Mouse (Mus musculus) T-helper 17 cell (primary cell): ENCODE measurements at regions not wholly inside any gene's neighbourhood (a gene's known extent, or its start where the extent isn't known, plus 50 kb on each side); places are given as distances from the start of the nearest gene placed in this dataset.

Experiments used
- in situ Hi-C, 2 experiments: fragments of 300-600 bp; cut with MboI, MseI; formaldehyde crosslinking; loops; 1 replicate in 1 of 2; 2 replicates in 1 of 2; pipeline ENCODE4 v1.15.1; 2025; ENCODE audit warnings: high pct_unique_total_duplicates in 2 of 2

DNA sequence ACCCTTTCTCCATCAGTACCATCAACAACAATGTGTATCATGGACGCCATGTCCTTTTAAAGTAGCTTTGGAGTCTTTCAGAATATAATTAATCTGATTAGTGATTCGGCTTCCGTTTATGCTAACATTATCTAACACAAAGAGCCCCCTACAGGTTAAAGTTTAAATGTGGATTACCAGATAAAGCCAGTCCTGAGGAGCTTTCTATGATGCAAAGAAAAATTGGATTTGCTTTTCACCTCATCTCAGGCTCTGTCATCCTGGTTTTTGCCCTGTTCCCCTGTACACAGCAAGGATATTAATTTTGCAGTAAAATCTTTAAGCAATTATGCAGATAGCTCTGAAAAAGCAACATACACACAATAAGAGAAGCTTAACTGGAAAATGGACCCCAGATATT is 412.7 kb upstream of the Tbc1d2b start:
- in situ Hi-C loops, result loop anchor here in 1 of 2 experiments (10.0 kb wide), 1 partner anchor 991 kb away; no protein-coding TSS in a partner anchor

DNA sequence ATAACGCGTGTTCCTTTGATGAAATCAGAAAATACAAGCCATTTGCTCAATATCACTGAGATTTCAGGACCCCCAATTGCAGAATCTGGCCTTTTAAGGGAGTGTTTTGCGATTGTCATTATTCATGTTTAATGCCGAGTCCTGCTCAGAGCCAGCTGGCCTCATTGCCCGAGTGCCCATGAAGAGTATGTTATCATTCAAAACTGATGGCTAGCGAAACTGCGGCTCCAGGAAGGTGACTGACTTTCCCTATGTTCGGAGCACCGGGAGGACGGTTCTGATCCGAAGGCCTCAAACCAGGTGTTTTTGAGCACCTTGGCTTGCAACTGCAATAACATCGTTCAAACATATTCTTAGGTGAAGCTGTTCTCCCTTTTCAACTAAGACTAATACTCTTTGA is 419.5 kb upstream of the Tbc1d2b start:
- in situ Hi-C loops, result no loop called here

GRCm38 (mm10) chr9:90691137-90691536 is 420.5 kb upstream of the Tbc1d2b start:
- in situ Hi-C loops, result no loop called here

DNA sequence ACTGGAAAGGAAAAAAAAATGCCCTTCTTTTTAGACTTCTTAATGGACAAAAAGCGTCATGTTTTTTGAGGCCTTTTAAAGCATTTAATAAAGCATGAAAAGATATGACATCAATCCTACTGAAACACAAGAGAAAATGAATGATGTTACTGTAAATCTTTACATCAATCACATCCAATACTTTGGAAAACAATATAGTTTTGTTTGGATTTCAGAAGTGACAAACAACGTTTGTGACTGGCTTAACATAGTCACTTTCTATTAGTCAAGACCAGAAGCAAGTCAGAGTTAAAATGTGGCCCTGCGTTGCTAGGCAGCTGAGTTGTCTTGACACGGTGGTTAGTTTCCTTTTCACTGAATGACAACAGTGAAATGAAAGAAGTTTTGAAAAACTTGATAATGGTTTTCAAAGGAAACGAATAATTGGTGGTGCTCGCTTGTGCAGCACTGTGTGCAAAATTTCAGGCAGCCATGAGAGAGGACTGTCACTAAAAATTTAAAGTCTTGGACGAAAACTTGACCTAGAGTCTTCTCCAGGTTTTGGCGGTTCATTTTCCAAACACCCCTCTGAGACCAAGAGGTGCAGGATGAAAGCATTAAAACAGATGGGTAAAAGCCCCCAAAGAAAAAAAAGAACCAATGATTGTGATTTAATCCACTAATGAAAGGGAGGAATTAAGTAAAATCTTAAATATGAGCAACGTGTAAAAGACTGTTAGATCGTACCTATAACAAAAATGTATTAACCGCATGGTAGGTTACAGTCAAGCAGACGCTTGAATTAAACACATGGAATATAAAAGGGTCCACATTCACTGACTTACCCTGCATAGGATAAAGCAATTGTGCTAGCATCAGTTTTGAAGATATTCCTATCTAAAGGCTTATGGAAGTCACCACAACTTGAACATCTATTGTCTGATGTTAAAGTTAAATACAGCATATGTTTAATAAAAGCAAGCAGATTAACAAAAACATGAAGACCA is 421.4 kb upstream of the Tbc1d2b start:
- in situ Hi-C loops, result no loop called here

- in situ Hi-C loops, result no loop called here
These were observed 422.5 kb upstream of the Tbc1d2b start for GRCm38 (mm10) chr9:90693031-90693671.

DNA sequence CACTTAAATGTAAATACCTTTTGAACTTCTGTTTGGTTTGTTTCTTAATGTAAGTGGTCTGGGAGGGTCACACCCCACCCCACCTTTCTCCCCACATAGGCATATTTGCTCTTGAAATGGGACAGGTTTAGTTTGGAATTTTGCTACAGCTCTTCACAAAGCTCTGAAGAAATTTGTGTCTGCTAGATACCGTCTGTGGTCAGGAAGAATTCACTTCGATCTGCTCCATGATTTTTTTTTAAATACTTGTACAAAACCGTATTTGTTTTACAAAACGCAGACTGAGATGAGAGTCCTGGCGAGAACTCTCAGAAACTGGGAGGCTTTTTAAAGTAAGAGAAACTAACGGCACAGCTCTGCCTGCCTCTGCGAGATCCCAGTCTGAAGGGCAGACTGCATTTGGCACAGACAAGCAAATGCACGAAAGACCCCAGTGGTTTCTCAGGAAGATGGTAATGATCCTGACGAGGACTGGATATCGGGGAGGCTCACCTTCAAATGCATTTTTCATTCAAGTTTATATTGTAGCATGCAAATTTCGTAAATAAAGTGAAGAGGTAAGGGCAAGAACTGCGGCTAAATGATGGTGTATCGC is 423.5 kb upstream of the Tbc1d2b start:
- in situ Hi-C loops, result no loop called here

DNA sequence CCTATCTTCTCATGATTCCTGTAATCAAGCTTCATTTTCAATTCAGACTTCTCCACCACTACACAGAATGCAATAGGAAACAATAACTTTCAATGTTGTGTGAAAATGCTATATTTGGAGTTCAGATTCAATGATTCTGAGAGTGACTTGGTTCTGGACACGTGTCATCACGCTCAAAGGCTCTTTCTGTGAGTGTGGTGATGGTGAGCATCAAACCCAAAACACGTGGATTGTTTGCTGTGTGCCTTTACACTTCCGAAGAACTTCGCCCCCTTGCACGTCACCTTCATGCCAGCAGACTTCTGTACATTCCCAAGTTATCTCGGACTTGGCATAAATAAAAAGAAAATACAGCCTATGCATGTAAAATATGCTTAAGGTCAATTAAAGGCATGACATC is 425.1 kb upstream of the Tbc1d2b start:
- in situ Hi-C loops, result no loop called here

DNA sequence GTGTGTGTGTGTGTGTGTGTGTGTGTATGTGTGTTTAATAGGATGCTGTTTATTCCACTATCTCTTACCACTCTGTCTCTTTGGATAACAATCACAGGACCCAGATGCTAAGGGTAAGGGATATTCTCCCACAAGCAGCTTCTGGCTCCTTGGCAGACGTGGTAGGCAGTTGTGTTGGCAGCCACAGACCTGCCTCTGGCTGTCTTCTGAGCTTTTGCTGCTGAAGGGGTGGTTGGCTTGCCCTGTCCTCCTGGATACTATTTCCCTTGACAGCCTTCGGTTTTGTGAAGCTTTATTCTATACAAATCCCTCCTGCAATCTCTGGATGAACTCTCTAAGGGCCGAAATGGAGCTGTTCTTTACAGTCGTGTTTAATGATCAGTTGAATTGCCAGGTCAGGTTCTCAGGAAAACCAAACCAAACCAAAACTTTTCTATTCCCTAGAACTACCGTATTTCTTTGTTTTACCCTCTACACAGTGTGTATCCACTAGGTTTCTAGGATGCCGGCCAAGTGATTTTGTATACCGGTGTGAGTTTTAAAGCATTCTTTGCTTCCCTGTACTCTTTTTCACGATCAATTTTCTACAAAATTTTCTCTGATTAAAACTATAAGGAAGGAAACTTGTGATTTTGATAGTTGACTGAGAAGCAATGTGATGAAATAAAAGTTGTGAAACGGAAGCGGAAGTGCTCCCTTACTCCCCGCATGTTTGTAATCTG is 426.8 kb upstream of the Tbc1d2b start:
- in situ Hi-C loops, result no loop called here

DNA sequence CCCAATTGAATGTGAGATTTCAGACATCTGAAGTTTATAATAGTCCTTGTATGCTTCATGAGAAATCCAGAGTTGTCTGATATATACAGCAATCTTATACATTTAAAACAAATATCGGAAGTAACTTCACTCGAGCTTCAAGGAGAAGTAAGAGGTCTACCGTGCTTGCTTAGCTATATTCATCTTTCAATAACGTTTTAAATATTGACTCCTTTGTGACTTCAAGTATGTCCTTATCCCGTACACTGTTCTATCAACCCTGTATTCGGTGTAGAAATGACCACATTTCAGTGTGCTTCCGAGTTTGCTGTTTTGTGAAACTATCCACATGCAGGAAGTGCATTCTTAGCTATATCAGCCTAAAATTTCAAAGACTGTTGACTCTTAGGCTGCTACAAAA is 427.8 kb upstream of the Tbc1d2b start:
- in situ Hi-C loops, result no loop called here

DNA sequence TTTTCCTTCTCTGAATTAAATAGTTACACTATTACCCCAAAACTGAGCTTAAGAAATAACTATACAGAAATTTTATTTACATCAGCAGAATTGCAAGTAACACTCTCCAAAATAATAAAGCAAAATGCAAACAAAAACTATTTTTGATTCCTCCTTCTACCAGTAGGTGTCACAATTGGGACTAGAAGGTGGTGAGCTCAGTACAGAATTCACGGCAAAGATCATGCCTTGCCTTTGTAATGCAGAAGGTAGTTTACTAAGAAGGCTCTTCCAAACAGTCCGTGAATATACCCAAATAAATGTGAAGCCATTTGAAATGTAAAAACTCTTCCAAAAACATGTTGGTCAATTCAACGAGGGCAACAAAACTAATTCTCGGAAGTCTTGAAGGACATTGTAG is 428.5 kb upstream of the Tbc1d2b start:
- in situ Hi-C loops, result no loop called here

- in situ Hi-C loops, result no loop called here
These were observed 429.9 kb upstream of the Tbc1d2b start for GRCm38 (mm10) chr9:90700236-90701179.

- in situ Hi-C loops, result no loop called here
These were observed 430.7 kb upstream of the Tbc1d2b start for GRCm38 (mm10) chr9:90701180-90701765.

GRCm38 (mm10) chr9:90713685-90714084 is 443.1 kb upstream of the Tbc1d2b start:
- in situ Hi-C loops, result no loop called here

GRCm38 (mm10) chr9:90731450-90731849 is 460.8 kb upstream of the Tbc1d2b start:
- in situ Hi-C loops, result no loop called here

DNA sequence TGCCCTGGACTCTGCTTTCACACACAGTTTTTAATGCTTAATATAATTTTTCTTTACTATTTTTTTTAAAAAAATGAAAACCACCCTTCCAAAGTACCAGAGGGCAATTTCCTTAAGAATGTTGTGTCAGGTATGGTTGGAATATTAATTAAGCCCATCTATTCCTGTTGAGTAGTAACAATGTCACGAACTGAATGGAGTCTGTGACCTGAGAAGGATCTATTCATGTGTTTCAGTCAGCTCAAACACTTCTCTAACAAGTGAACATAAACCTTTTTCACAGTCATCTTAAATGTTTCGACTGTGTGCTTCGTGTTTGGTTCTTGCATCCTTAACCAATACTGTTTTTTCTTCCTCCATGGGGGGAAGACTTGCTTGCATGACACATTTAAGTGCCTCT is 486.6 kb upstream of the Tbc1d2b start:
- in situ Hi-C loops, result no loop called here

- in situ Hi-C loops, result no loop called here
These were observed 503.7 kb upstream of the Tbc1d2b start for GRCm38 (mm10) chr9:90774296-90774695.

DNA sequence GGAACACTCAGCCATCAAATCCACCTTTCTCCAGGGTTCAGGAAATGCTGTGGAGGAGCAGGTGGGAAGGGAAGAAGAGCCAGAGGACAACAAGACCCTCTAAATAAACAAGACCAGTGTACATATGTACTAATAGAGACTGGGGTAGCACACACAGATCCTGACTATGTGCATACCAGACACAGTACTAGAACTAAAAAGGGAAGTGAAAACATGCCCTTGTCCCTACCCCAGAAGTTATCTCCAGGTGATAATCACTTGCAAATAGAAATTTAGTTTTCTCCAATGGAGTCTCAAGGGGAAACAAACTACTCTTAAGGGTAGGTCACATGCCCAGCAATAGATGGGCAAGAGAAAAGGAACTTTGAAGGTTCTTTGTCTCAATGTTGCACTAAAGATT is 518.9 kb upstream of the Tbc1d2b start:
- in situ Hi-C loops, result no loop called here

GRCm38 (mm10) chr9:90791871-90792270 is 521.3 kb upstream of the Tbc1d2b start:
- in situ Hi-C loops, result no loop called here

DNA sequence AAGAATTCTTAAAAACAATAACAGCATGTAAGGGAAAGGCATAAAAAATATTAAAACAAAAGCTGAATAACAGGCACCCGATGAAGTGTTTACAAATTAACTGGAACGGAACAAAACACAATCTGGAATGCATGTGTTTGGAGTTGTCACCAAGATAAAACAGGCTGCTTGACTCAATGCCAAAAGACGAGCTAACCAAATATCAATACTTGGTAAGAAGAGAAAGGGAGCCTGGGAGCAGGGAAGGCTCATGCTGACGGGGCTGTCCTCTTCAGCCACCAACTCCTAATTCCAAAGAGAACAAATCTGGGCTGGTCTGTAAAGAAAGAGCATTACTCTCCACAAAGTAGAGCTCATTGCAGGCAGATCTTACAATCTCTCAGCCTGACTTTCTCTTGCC is 545.4 kb upstream of the Zic4 start:
- in situ Hi-C loops, result no loop called here

GRCm38 (mm10) chr9:90823574-90824280 is 538.5 kb upstream of the Zic4 start:
- in situ Hi-C loops, result no loop called here
